Mouse (Mus musculus): Measurements from ENCODE around the gene Cd82. TPM values are rescaled to one million over a fixed set of nuclear protein-coding genes. Genes with fewer than 3 reads are reported as not detected.

Gene Cd82
- polyA plus RNA-seq, 1 experiment from 2014 or later, result 93.5 TPM

GRCm38 (mm10) chr2:93377797-93378196 is 85.1 kb downstream of the Cd82 start:
- no peak overlapping the region for H3K4me3 ChIP-seq (ENCODE audit: low read depth, low read length)
- no peak overlapping the region for H3K27ac ChIP-seq (replicated peaks)
- DNase-seq (ENCODE audit: low spot score), result no peak
- H3K4me1 ChIP-seq (replicated peaks; ENCODE audit: control insufficient read depth, insufficient read depth), result peaks cover 3% of the 10 kb centered on the region; the same call in 1 of the 2 replicates
- no peak overlapping the region for H3K4me2 ChIP-seq (replicated peaks; ENCODE audit: low read depth)
- 46% methylated on average over 15 of the region's 15 CpGs for WGBS
- H3K27me3 ChIP-seq (ENCODE audit: control insufficient read depth, insufficient read depth, low read length), result no peaks in the 10 kb centered on the region
- TF ChIP-seq CTCF (IDR thresholded peaks at IDR 0.05; ENCODE audit: low read depth) (no peak), EP300 (optimal IDR thresholded peaks at IDR 0.05) (no peak)
- H3K36me3 ChIP-seq (ENCODE audit: control insufficient read depth, insufficient read depth, low read length), result no peaks in the 10 kb centered on the region
- H3K9me3 ChIP-seq (ENCODE audit: control insufficient read depth, low read length), result no peaks in the 10 kb centered on the region
- no peak for ATAC-seq (ENCODE audit: low FRiP score, low TSS enrichment)
- no peak overlapping the region for H3K9ac ChIP-seq (ENCODE audit: low read length)

DNA sequence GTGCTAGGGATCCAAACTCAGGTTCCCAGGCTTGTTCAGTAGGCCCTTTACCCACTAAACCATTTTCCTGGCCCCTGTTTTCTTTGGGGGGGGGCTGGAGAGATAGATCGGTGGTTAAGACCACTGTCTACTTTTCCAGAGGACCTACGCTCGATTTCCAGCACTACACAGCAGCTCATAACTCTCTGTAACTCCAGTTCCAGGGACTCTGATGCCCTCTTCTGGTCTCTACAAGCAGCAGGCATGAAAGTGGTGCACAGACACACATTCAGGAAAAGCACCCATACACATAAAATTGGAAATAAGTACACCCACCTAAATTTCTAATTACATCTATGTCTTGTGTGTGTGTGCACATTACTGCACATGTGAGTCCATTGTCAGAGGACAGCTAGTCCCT is 85.8 kb downstream of the Cd82 start:
- no peak for TF ChIP-seq CTCF (IDR thresholded peaks at IDR 0.05; ENCODE audit: low read depth)
- TF ChIP-seq EP300 (optimal IDR thresholded peaks at IDR 0.05), result no peak
- H3K4me3 ChIP-seq (ENCODE audit: low read depth, low read length), result no peak overlapping the region
- no peak for DNase-seq (ENCODE audit: low spot score)
- no peak overlapping the region for H3K9ac ChIP-seq (ENCODE audit: low read length)
- H3K27ac ChIP-seq (replicated peaks), result no peak overlapping the region
- WGBS, result 91% methylated on average over 3 of the region's 3 CpGs
- no peaks in the 10 kb centered on the region for H3K36me3 ChIP-seq (ENCODE audit: control insufficient read depth, insufficient read depth, low read length)
- H3K9me3 ChIP-seq (ENCODE audit: control insufficient read depth, low read length), result no peaks in the 10 kb centered on the region
- no peak overlapping the region for H3K4me2 ChIP-seq (replicated peaks; ENCODE audit: low read depth)
- no peaks in the 10 kb centered on the region for H3K27me3 ChIP-seq (ENCODE audit: control insufficient read depth, insufficient read depth, low read length)
- H3K4me1 ChIP-seq (replicated peaks; ENCODE audit: control insufficient read depth, insufficient read depth), result peaks cover 3% of the 10 kb centered on the region; the same call in 1 of the 2 replicates
- ATAC-seq (ENCODE audit: low FRiP score, low TSS enrichment), result no peak

DNA sequence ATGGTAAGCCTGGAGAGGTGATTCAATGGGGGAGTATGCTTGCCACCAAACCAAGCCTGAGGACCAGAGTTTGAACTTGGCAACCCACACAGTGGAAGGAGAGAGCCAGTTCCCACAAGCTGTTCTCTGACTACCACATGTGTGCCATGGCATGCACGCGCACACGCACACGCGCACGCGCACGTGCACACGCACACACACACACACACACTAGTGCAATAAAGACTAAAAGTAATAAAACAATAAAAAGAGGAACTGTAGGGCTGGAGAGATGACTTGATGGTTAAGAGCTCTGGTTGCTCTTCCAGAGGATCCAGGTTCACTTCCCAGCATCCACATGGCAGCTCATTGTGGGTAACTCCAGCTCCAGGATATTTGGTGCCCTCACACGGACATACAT is 90.1 kb downstream of the Cd82 start:
- Histone ChIP-seq H3K27me3 (ENCODE audit: control insufficient read depth, insufficient read depth, low read length) (no peaks in the 10 kb centered on the region), H3K4me3 (ENCODE audit: low read depth, low read length) (no peak overlapping the region), H3K36me3 (ENCODE audit: control insufficient read depth, insufficient read depth, low read length) (no peaks in the 10 kb centered on the region), H3K27ac (replicated peaks) (no peak overlapping the region), H3K4me2 (replicated peaks; ENCODE audit: low read depth) (no peak overlapping the region), H3K4me1 (replicated peaks; ENCODE audit: control insufficient read depth, insufficient read depth) (no peaks in the 10 kb centered on the region), H3K9me3 (ENCODE audit: control insufficient read depth, low read length) (no peaks in the 10 kb centered on the region), H3K9ac (ENCODE audit: low read length) (no peak overlapping the region)
- ATAC-seq (ENCODE audit: low FRiP score, low TSS enrichment), result no peak
- 95% methylated on average over 10 of the region's 10 CpGs for WGBS
- no peak for TF ChIP-seq EP300 (optimal IDR thresholded peaks at IDR 0.05)
- TF ChIP-seq CTCF (IDR thresholded peaks at IDR 0.05; ENCODE audit: low read depth), result no peak
- DNase-seq (ENCODE audit: low spot score), result no peak

DNA sequence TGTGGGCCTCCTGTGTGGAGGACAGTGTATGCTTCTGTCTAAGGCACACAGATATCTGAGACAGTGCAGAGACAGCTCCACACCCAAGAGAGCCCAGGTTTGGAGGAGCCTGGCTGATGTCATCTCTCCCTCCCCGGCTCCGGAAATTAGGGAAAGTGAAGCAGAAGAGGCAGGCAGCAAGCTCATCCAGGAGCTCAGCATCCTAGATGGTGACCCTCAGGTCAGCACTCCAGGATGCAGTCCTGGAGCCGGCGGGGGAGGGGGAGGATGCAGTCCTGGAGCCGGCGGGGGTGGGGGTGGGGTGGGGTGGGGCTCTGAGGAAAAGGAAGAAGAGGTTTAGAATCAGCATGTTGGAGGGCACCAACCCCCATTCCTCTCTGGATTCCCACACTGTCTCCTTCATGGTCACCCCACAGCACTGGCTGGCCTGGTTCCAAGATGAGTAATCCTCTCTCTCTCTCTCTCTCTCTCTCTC is 90.8 kb downstream of the Cd82 start:
- Histone ChIP-seq H3K9ac (ENCODE audit: low read length) (no peak overlapping the region), H3K9me3 (ENCODE audit: control insufficient read depth, low read length) (no peaks in the 10 kb centered on the region), H3K4me2 (replicated peaks; ENCODE audit: low read depth) (no peak overlapping the region), H3K4me3 (ENCODE audit: low read depth, low read length) (no peak overlapping the region), H3K27me3 (ENCODE audit: control insufficient read depth, insufficient read depth, low read length) (no peaks in the 10 kb centered on the region), H3K27ac (replicated peaks) (no peak overlapping the region), H3K4me1 (replicated peaks; ENCODE audit: control insufficient read depth, insufficient read depth) (no peaks in the 10 kb centered on the region), H3K36me3 (ENCODE audit: control insufficient read depth, insufficient read depth, low read length) (no peaks in the 10 kb centered on the region)
- 0 out of 2 replicates have a peak, but pooled peaks have one; percentile 24 for ATAC-seq (ENCODE audit: low FRiP score, low TSS enrichment)
- WGBS, result 29% methylated on average over 2 of the region's 6 CpGs
- DNase-seq (ENCODE audit: low spot score), result no peak
- no peak for TF ChIP-seq CTCF (IDR thresholded peaks at IDR 0.05; ENCODE audit: low read depth)
- TF ChIP-seq EP300 (optimal IDR thresholded peaks at IDR 0.05), result no peak

Small RNAs within 50 kb of the gene (microRNA-seq; reads per million reads assigned to microRNA genes)
- not detected for gene Mir7001

Other genes with a start within 250 kb of the Cd82 start
- 8.2 and 8.7 TPM in 2 replicates for gene Tspan18, start 128.6 kb downstream of the Cd82 start, polyA plus RNA-seq (2015; fragmentation: Nextera tagmentation; extraction: Ambion mirVana)
- gene Gm10803, start 97.4 kb upstream of the Cd82 start, polyA plus RNA-seq (2015; fragmentation: Nextera tagmentation; extraction: Ambion mirVana), result not detected in 2 replicates
- gene Alx4, start 179.2 kb upstream of the Cd82 start, polyA plus RNA-seq (2015; fragmentation: Nextera tagmentation; extraction: Ambion mirVana), result 0.05 and 0.06 TPM in 2 replicates